Mouse (Mus musculus) forebrain, embryonic 13.5 days (tissue): ENCODE data around the gene Zbtb48. TPM values are rescaled to one million over a fixed set of nuclear protein-coding genes. Genes with fewer than 3 reads are reported as not detected.

Experiments used
- ATAC-seq: fragments of 200-750 bp; cut with Nextera tagmentation; 2 replicates; pipeline ENCODE4 v1.8.0; 2017
- H3K27ac ChIP-seq: fragments of 300-500 bp; sonication (generic); 2 replicates; pipeline ENCODE4 v1.5.1; 2015; ENCODE audit warnings: inconsistent platforms, mild to moderate bottlenecking, moderate library complexity
- H3K27me3 ChIP-seq: fragments of 300-500 bp; sonication (generic); 2 replicates; pipeline ENCODE4 v1.6.1; 2015; ENCODE audit warnings: mild to moderate bottlenecking, inconsistent platforms
- H3K36me3 ChIP-seq: fragments of 300-500 bp; sonication (generic); 2 replicates; pipeline ENCODE4 v1.6.1; 2015; ENCODE audit warnings: mild to moderate bottlenecking, inconsistent platforms; ENCODE audit not compliant: poor library complexity, severe bottlenecking
- H3K4me1 ChIP-seq: fragments of 300-500 bp; sonication (generic); 2 replicates; pipeline ENCODE4 v1.6.1; 2015; ENCODE audit warnings: inconsistent platforms
- H3K4me2 ChIP-seq: fragments of 300-500 bp; sonication (generic); 2 replicates; pipeline ENCODE4 v1.6.1; 2015; ENCODE audit warnings: inconsistent platforms, mild to moderate bottlenecking, moderate library complexity
- H3K4me3 ChIP-seq: fragments of 300-500 bp; sonication (generic); 2 replicates; pipeline ENCODE4 v1.5.1; 2015; ENCODE audit warnings: mild to moderate bottlenecking, inconsistent platforms
- H3K9ac ChIP-seq: fragments of 300-500 bp; sonication (generic); 2 replicates; pipeline ENCODE4 v1.6.1; 2015; ENCODE audit warnings: mild to moderate bottlenecking, inconsistent platforms
- H3K9me3 ChIP-seq: fragments of 300-500 bp; sonication (generic); replicated peaks from 2 replicates; pipeline ENCODE4 v1.6.1; 2016; ENCODE audit warnings: inconsistent platforms
- WGBS: fragments of 180-500 bp; shearing (Covaris S2); methylation state at CpG from one replicate; pipeline ENCODE4 v1.1.7; 2015; 5-methylcytosine and 5-hydroxymethylcytosine counted together
- polyA plus RNA-seq: library from polyadenylated mRNA; unstranded; fragments of >200 nt; fragmentation: Nextera tagmentation; extraction: Ambion mirVana; gene quantifications from 2 replicates; pipeline ENCODE4 v1.2.1, GENCODE M21; 2015

The Zbtb48 gene
- polyA plus RNA-seq, 1 experiment from 2014 or later: 18.5 TPM

DNA sequence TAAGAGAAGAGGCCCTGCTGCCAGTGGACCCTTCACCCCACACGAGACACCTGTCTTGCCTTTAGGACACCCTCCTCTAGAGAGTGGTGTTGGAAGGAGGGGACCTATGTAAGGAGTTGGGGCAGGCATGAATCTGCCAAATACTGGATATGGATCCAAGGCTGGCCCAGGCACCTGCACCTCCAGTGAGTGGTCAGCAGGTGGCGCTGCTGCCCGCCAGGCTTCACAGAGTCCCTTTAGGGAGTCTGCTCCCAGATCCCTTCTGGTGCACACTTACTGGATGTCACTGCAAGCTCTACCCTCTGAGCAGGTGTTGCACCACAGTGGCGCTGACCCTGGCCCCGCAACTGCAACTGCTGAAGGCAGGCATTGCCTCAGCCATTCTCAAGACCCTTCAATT lies 46.1 kb downstream of the Zbtb48 start:
- Histone ChIP-seq H3K9me3 (no peaks in the 10 kb centered on the region), H3K27me3 (no peaks in the 10 kb centered on the region), H3K4me1 (peaks cover 6% of the 10 kb centered on the region; the same call in 1 of the 2 replicates), H3K4me2 (no peak overlapping the region), H3K27ac (no peak overlapping the region), H3K36me3 (peaks cover 73% of the 10 kb centered on the region), H3K9ac (no peak overlapping the region), H3K4me3 (no peak overlapping the region)
- WGBS: 7% methylated on average over 5 of the region's 5 CpGs
- peak; percentile 81 for ATAC-seq

DNA sequence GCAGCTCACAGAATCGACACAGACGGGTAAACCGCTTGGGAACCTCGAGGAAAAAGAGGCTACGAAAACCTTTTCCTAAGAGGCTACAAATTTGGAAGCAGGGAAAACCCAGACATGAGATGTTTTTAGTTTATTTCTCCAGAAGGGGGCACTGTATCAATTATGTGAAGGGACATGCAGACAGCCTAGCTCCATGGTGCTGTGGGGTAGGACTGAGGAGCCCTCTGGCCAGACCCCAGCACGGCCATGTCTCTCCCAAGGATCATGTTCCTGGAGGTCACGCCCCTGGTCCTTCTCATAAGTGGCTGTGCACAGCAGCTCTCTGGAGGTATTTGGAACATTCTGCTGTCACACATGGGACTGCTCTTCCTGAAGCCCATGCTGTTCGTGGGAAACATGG lies 46.8 kb downstream of the Zbtb48 start:
- ATAC-seq: no peak
- Histone ChIP-seq H3K9ac (no peak overlapping the region), H3K4me1 (no peaks in the 10 kb centered on the region), H3K4me2 (no peak overlapping the region), H3K4me3 (no peak overlapping the region), H3K9me3 (no peaks in the 10 kb centered on the region), H3K36me3 (peaks cover 74% of the 10 kb centered on the region), H3K27ac (no peak overlapping the region), H3K27me3 (no peaks in the 10 kb centered on the region)
- WGBS: 84% methylated on average over 8 of the region's 8 CpGs

- H3K9ac ChIP-seq: no peak overlapping the region
- no peak overlapping the region for H3K4me3 ChIP-seq
- no peaks in the 10 kb centered on the region for H3K4me1 ChIP-seq
- H3K27ac ChIP-seq: no peak overlapping the region
- 44% methylated on average over 10 of the region's 10 CpGs for WGBS
- no peaks in the 10 kb centered on the region for H3K27me3 ChIP-seq
- H3K4me2 ChIP-seq: no peak overlapping the region
- H3K9me3 ChIP-seq: no peaks in the 10 kb centered on the region; the same call in 1 of the 2 replicates
- peak; percentile 11; the same call in 1 of the 2 replicates for ATAC-seq
- H3K36me3 ChIP-seq: peaks cover 77% of the 10 kb centered on the region
Measured at GRCm38 (mm10) chr4:151977748-151978147, 49.7 kb downstream of the Zbtb48 start.

- no peaks in the 10 kb centered on the region; the same call in 1 of the 2 replicates for H3K9me3 ChIP-seq
- 95% methylated on average over 3 of the region's 3 CpGs for WGBS
- no peaks in the 10 kb centered on the region for H3K4me1 ChIP-seq
- H3K9ac ChIP-seq: no peak overlapping the region
- no peak overlapping the region for H3K4me2 ChIP-seq
- no peak overlapping the region for H3K4me3 ChIP-seq
- no peaks in the 10 kb centered on the region for H3K27me3 ChIP-seq
- no peak overlapping the region for H3K27ac ChIP-seq
- ATAC-seq: no peak
- peaks cover 75% of the 10 kb centered on the region for H3K36me3 ChIP-seq
Measured at GRCm38 (mm10) chr4:151975441-151975840, 52.0 kb downstream of the Zbtb48 start.

- H3K9me3 ChIP-seq: no peaks in the 10 kb centered on the region; the same call in 1 of the 2 replicates
- WGBS: 67% methylated on average over 10 of the region's 10 CpGs
- no peak overlapping the region for H3K4me3 ChIP-seq
- H3K27me3 ChIP-seq: no peaks in the 10 kb centered on the region
- H3K4me1 ChIP-seq: no peaks in the 10 kb centered on the region
- ATAC-seq: no peak
- H3K4me2 ChIP-seq: no peak overlapping the region
- peaks cover 73% of the 10 kb centered on the region for H3K36me3 ChIP-seq
- no peak overlapping the region for H3K27ac ChIP-seq
- no peak overlapping the region for H3K9ac ChIP-seq
Measured at GRCm38 (mm10) chr4:151972221-151972967, 55.1 kb downstream of the Zbtb48 start.

Other genes with a start within 250 kb of the Zbtb48 start
- gene Camta1, start 165.8 kb downstream of the Zbtb48 start, polyA plus RNA-seq: 138 and 150 TPM in 2 replicates
- gene Dnajc11, start 94.0 kb downstream of the Zbtb48 start, polyA plus RNA-seq: 77.0 and 89.2 TPM in 2 replicates
- gene Thap3, start 38.7 kb downstream of the Zbtb48 start, polyA plus RNA-seq: 39.6 and 40.6 TPM in 2 replicates
- gene Phf13, start 31.4 kb downstream of the Zbtb48 start, polyA plus RNA-seq: 17.6 and 19.4 TPM in 2 replicates
- gene Klhl21, start 18.9 kb downstream of the Zbtb48 start, polyA plus RNA-seq: 2.7 and 3.0 TPM in 2 replicates
- 0.53 and 0.83 TPM in 2 replicates for gene Tas1r1, start 10.9 kb upstream of the Zbtb48 start, polyA plus RNA-seq
- 22.5 and 25.8 TPM in 2 replicates for gene Nol9, start 11.7 kb upstream of the Zbtb48 start, polyA plus RNA-seq
- gene Plekhg5, start 44.8 kb upstream of the Zbtb48 start, polyA plus RNA-seq: 8.4 and 9.2 TPM in 2 replicates
- gene Tnfrsf25, start 88.3 kb upstream of the Zbtb48 start, polyA plus RNA-seq: 0.38 and 0.88 TPM in 2 replicates
- gene Espn, start 124.7 kb upstream of the Zbtb48 start, polyA plus RNA-seq: 0.10 and 0.13 TPM in 2 replicates
- not detected in 2 replicates for gene Hes2, start 131.2 kb upstream of the Zbtb48 start, polyA plus RNA-seq
- gene Acot7, start 150.5 kb upstream of the Zbtb48 start, polyA plus RNA-seq: 126 and 135 TPM in 2 replicates
- 2.2 and 3.2 TPM in 2 replicates for gene Gpr153, start 246.6 kb upstream of the Zbtb48 start, polyA plus RNA-seq